Mouse (Mus musculus) neural tube, embryonic 12.5 days (tissue): Measurements from ENCODE around the gene Cry2. TPM values are rescaled to one million over a fixed set of nuclear protein-coding genes. Genes with fewer than 3 reads are reported as not detected.
A peak's percentile ranks its signal among the peaks of the same experiment; 100 is the strongest.
"Not testable (repeated sequence)": the region's sequence is repeated elsewhere in the genome, so short reads cannot be mapped to it uniquely, and the experiment has no call there.

Source experiments
- ATAC-seq: fragments of 200-750 bp; cut with Nextera tagmentation; 2 replicates; pipeline ENCODE4 v1.8.0; 2017; ENCODE audit warnings: low read depth, mild to moderate bottlenecking, moderate TSS enrichment, moderate library complexity; ENCODE audit not compliant: low FRiP score
- H3K27ac ChIP-seq: fragments of 300-500 bp; sonication (generic); 2 replicates; pipeline ENCODE4 v1.5.1; 2016
- H3K27me3 ChIP-seq: fragments of 300-500 bp; sonication (generic); replicated peaks from 2 replicates; pipeline ENCODE4 v1.6.1; 2016; ENCODE audit warnings: mild to moderate bottlenecking
- H3K36me3 ChIP-seq: fragments of 300-500 bp; sonication (generic); 2 replicates; pipeline ENCODE4 v1.6.1; 2016; ENCODE audit warnings: mild to moderate bottlenecking
- H3K4me1 ChIP-seq: fragments of 300-500 bp; sonication (generic); 2 replicates; pipeline ENCODE4 v1.6.1; 2016
- H3K4me2 ChIP-seq: fragments of 300-500 bp; sonication (generic); replicated peaks from 2 replicates; pipeline ENCODE4 v1.6.1; 2016; ENCODE audit warnings: mild to moderate bottlenecking
- H3K4me3 ChIP-seq: fragments of 300-500 bp; sonication (generic); 2 replicates; pipeline ENCODE4 v1.5.1; 2016
- H3K9ac ChIP-seq: fragments of 300-500 bp; sonication (generic); 2 replicates; pipeline ENCODE4 v1.6.1; 2016; ENCODE audit warnings: mild to moderate bottlenecking
- H3K9me3 ChIP-seq: fragments of 300-500 bp; sonication (generic); 2 replicates; pipeline ENCODE4 v1.6.1; 2016; ENCODE audit warnings: mild to moderate bottlenecking
- WGBS: fragments of 180-500 bp; shearing (Covaris S2); methylation state at CpG from one replicate; pipeline ENCODE4 v1.1.7; 2016; 5-methylcytosine and 5-hydroxymethylcytosine counted together
- polyA plus RNA-seq: library from polyadenylated mRNA; unstranded; fragments of >200 nt; fragmentation: Nextera tagmentation; extraction: Ambion mirVana; gene quantifications from 2 replicates; pipeline ENCODE4 v1.2.1, GENCODE M21; 2016

The Cry2 gene
- polyA plus RNA-seq, 1 experiment from 2014 or later, result 33.6 TPM

GRCm38 (mm10) chr2:92404737-92405136 lies 29.1 kb downstream of the Cry2 start:
- Histone ChIP-seq H3K27ac (no peak overlapping the region), H3K27me3 (no peaks in the 10 kb centered on the region), H3K4me1 (peaks cover 42% of the 10 kb centered on the region), H3K9ac (no peak overlapping the region), H3K9me3 (no peaks in the 10 kb centered on the region), H3K36me3 (peaks cover 46% of the 10 kb centered on the region), H3K4me2 (no peak overlapping the region), H3K4me3 (no peak overlapping the region)
- WGBS, result 85% methylated on average over 6 of the region's 6 CpGs
- no peak for ATAC-seq

GRCm38 (mm10) chr2:92403776-92404319 lies 30.0 kb downstream of the Cry2 start:
- Histone ChIP-seq H3K4me2 (no peak overlapping the region), H3K27me3 (no peaks in the 10 kb centered on the region), H3K36me3 (peaks cover 37% of the 10 kb centered on the region), H3K4me3 (no peak overlapping the region), H3K9ac (no peak overlapping the region), H3K27ac (no peak overlapping the region), H3K4me1 (peaks cover 51% of the 10 kb centered on the region), H3K9me3 (no peaks in the 10 kb centered on the region)
- no peak for ATAC-seq
- 92% methylated on average over 5 of the region's 5 CpGs for WGBS

GRCm38 (mm10) chr2:92402591-92403326 lies 31.1 kb downstream of the Cry2 start:
- H3K4me3 ChIP-seq, result no peak overlapping the region
- H3K27me3 ChIP-seq, result no peaks in the 10 kb centered on the region
- 79% methylated on average over 4 of the region's 4 CpGs for WGBS
- H3K4me2 ChIP-seq, result no peak overlapping the region
- H3K9ac ChIP-seq, result 0 out of 2 replicates have a peak overlapping the region, but pooled peaks have one; percentile 18
- H3K9me3 ChIP-seq, result no peaks in the 10 kb centered on the region
- no peak overlapping the region for H3K27ac ChIP-seq
- ATAC-seq, result no peak
- H3K4me1 ChIP-seq, result peaks cover 54% of the 10 kb centered on the region
- peaks cover 28% of the 10 kb centered on the region for H3K36me3 ChIP-seq

- WGBS, result 2% methylated on average over 34 of the region's 59 CpGs
- peaks cover 60% of the 10 kb centered on the region for H3K4me1 ChIP-seq
- H3K27ac ChIP-seq, result peak within 1 kb of the TSS; percentile 47; the same call in 1 of the 2 replicates
- peak within 1 kb of the TSS; percentile 79 for H3K4me2 ChIP-seq
- peak within 1 kb of the TSS; percentile 93 for H3K9ac ChIP-seq
- no peaks in the 10 kb centered on the region for H3K27me3 ChIP-seq
- H3K36me3 ChIP-seq, result peaks cover 22% of the 10 kb centered on the region
- peak; percentile 65 for ATAC-seq
- peak within 1 kb of the TSS; percentile 85 for H3K4me3 ChIP-seq
- H3K9me3 ChIP-seq, result no peaks in the 10 kb centered on the region
Measured at GRCm38 (mm10) chr2:92401091-92401561, 32.7 kb downstream of the Cry2 start, which contains the start of gene Mapk8ip1. Gene Mapk8ip1 (minus strand): TSS chr2:92401263.

GRCm38 (mm10) chr2:92400682-92401081 lies 33.2 kb downstream of the Cry2 start:
- ATAC-seq, result peak; percentile 23; the same call in 1 of the 2 replicates

GRCm38 (mm10) chr2:92399877-92400276 lies 34.0 kb downstream of the Cry2 start:
- not testable (repeated sequence) for H3K27ac ChIP-seq, ATAC-seq, H3K27me3 ChIP-seq, H3K9me3 ChIP-seq
- Histone ChIP-seq H3K36me3 (peaks cover 15% of the 10 kb centered on the region), H3K9ac (peak overlapping the region; percentile 93; the same call in 1 of the 2 replicates), H3K4me3 (peak overlapping the region; percentile 85), H3K4me1 (peaks cover 49% of the 10 kb centered on the region), H3K4me2 (peak overlapping the region; percentile 79)
- WGBS, result 61% methylated on average over 4 of the region's 4 CpGs

More at GRCm38 (mm10) chr2:92400682-92401081, 33.2 kb downstream of the Cry2 start:
- Histone ChIP-seq H3K9me3 (no peaks in the 10 kb centered on the region), H3K4me3 (peak overlapping the region; percentile 85), H3K4me2 (peak overlapping the region; percentile 79), H3K36me3 (peaks cover 21% of the 10 kb centered on the region), H3K27ac (peak overlapping the region; percentile 47; the same call in 1 of the 2 replicates), H3K9ac (peak overlapping the region; percentile 93), H3K27me3 (no peaks in the 10 kb centered on the region), H3K4me1 (peaks cover 56% of the 10 kb centered on the region)
- 2% methylated on average over 22 of the region's 22 CpGs for WGBS

DNA sequence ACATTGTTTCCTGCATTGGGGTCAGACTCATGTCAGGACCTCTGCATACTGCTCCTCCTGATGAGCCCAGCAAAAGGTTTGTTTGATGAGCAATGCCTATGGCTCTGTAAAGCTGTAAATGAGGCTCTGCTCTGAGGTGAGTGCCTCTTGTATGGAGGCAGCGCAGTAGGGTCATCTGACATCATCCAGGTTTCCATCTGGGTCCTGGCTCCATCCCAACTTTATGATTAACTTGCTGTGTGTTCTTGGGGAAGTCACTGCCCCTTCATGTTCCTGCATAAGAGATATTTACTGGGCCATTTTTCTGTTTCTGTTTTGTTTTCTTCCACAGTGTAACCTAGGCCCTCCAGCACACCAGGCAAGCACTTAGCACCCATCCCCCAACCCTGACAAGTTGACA lies 36.4 kb downstream of the Cry2 start:
- no peaks in the 10 kb centered on the region for H3K27me3 ChIP-seq
- H3K4me3 ChIP-seq, result no peak overlapping the region
- H3K27ac ChIP-seq, result no peak overlapping the region
- WGBS, result 82% methylated on average over 1 of the region's 1 CpGs
- no peak overlapping the region for H3K9ac ChIP-seq
- H3K4me1 ChIP-seq, result peaks cover 52% of the 10 kb centered on the region
- H3K9me3 ChIP-seq, result no peaks in the 10 kb centered on the region
- H3K4me2 ChIP-seq, result peak overlapping the region; percentile 8
- no peaks in the 10 kb centered on the region for H3K36me3 ChIP-seq
- no peak for ATAC-seq

DNA sequence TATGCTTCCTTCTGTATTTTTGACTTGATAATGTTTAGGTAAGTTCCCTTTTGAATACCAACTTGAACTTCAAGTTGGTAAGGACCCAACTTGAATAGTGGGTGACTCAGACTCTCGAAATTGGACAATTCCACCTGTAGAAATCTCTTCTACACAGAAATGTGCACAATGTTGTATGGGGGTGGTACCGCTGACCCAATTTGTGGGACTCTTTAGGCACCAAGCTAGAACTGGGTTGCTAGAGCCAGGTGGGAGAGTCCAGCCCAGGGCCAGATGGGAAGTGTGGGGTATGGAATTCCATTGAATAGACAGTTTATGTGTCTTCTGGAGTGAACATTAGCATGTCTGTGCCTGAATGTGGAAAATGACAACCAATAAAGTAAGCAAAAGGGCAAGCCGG lies 38.3 kb downstream of the Cry2 start:
- 87% methylated on average over 3 of the region's 3 CpGs for WGBS
- Histone ChIP-seq H3K27ac (no peak overlapping the region), H3K4me1 (peaks cover 61% of the 10 kb centered on the region), H3K27me3 (no peaks in the 10 kb centered on the region), H3K4me2 (no peak overlapping the region), H3K4me3 (no peak overlapping the region), H3K9me3 (no peaks in the 10 kb centered on the region), H3K9ac (no peak overlapping the region), H3K36me3 (no peaks in the 10 kb centered on the region)
- no peak for ATAC-seq

GRCm38 (mm10) chr2:92392318-92393264 lies 41.3 kb downstream of the Cry2 start:
- 5% methylated on average over 26 of the region's 26 CpGs for WGBS
- H3K27me3 ChIP-seq, result no peaks in the 10 kb centered on the region
- H3K27ac ChIP-seq, result peak overlapping the region; percentile 85
- H3K4me2 ChIP-seq, result peak overlapping the region; percentile 91
- no peaks in the 10 kb centered on the region for H3K9me3 ChIP-seq
- H3K4me1 ChIP-seq, result peaks cover 61% of the 10 kb centered on the region
- H3K4me3 ChIP-seq, result peak overlapping the region; percentile 40
- peak overlapping the region; percentile 67 for H3K9ac ChIP-seq
- peaks cover 1% of the 10 kb centered on the region; the same call in 1 of the 2 replicates for H3K36me3 ChIP-seq
- peak; percentile 1; the same call in 1 of the 2 replicates for ATAC-seq

GRCm38 (mm10) chr2:92391703-92392317 lies 42.0 kb downstream of the Cry2 start:
- Histone ChIP-seq H3K4me3 (peak overlapping the region; percentile 40), H3K27me3 (no peaks in the 10 kb centered on the region), H3K9ac (peak overlapping the region; percentile 67), H3K4me2 (peak overlapping the region; percentile 91), H3K27ac (peak overlapping the region; percentile 85), H3K36me3 (peaks cover 9% of the 10 kb centered on the region), H3K9me3 (no peaks in the 10 kb centered on the region), H3K4me1 (peaks cover 60% of the 10 kb centered on the region)
- ATAC-seq, result peak; percentile 2; the same call in 1 of the 2 replicates
- 18% methylated on average over 11 of the region's 11 CpGs for WGBS

- Histone ChIP-seq H3K4me2 (peak overlapping the region; percentile 91), H3K4me3 (peak overlapping the region; percentile 40; the same call in 1 of the 2 replicates), H3K27me3 (no peaks in the 10 kb centered on the region), H3K9ac (peak overlapping the region; percentile 67; the same call in 1 of the 2 replicates), H3K9me3 (no peaks in the 10 kb centered on the region), H3K36me3 (peaks cover 16% of the 10 kb centered on the region), H3K27ac (0 out of 2 replicates have a peak overlapping the region, but pooled peaks have one; percentile 27), H3K4me1 (peaks cover 60% of the 10 kb centered on the region)
- WGBS, result 90% methylated on average over 8 of the region's 8 CpGs
- ATAC-seq, result no peak
Measured at GRCm38 (mm10) chr2:92391116-92391515, 42.7 kb downstream of the Cry2 start.
